Mouse (Mus musculus) gastrocnemius, postnatal 36 days (tissue): ENCODE measurements around the gene Setdb1. TPM values are rescaled to one million over a fixed set of nuclear protein-coding genes. Genes with fewer than 3 reads are reported as not detected.
"Not testable (repeated sequence)": the region's sequence is repeated elsewhere in the genome, so short reads cannot be mapped to it uniquely, and the experiment has no call there.

Experiments
- DNase-seq, 2 experiments: peaks; one replicate each; pipeline ENCODE4 v3.0.0; 2022
- intact Hi-C: fragments of 180-260 bp; cut with DNase I; formaldehyde crosslinking; loops from one replicate; pipeline ENCODE4 v1.15.1; 2025
- long read RNA-seq, 2 experiments: library from polyadenylated mRNA; stranded (forward); transcript quantifications; one replicate each; pipeline ENCODE4 v2.0.0; 2021
- total RNA-seq, 2 experiments: library from RNA; stranded (reverse); gene quantifications; 2 replicates each; pipeline ENCODE4 v1.2.3; 2021

Gene Setdb1
- total RNA-seq, result 10 to 100 TPM in 1 of 2 experiments, 1 to 10 TPM in 1; 9.5 to 10.5 TPM
- long read RNA-seq, experiment 1, full-length matches to known transcripts, result 1 of 17 reads
- long read RNA-seq, experiment 1, partial matches to known transcripts, result 15 of 17 reads
- long read RNA-seq, experiment 1, other reads (novel, unspliced or antisense), result 1 of 17 reads
- long read RNA-seq, experiment 2, partial matches to known transcripts, result 2 of 11 reads
- long read RNA-seq, experiment 2, other reads (novel, unspliced or antisense), result 9 of 11 reads

GRCm38 (mm10) chr3:95356701-95357449 is at the start of gene Setdb1:
Setdb1 (minus strand) TSS chr3:95357202.
- peak; percentile 85 to 93 for DNase-seq
- intact Hi-C loops, result not testable (repeated sequence)

GRCm38 (mm10) chr3:95402741-95403140 is 45.7 kb upstream of the Setdb1 start, which contains the start of gene 4930558C23Rik:
4930558C23Rik (minus strand) TSS chr3:95402841.
- no peak for DNase-seq
- intact Hi-C loops, result no loop called here

DNA sequence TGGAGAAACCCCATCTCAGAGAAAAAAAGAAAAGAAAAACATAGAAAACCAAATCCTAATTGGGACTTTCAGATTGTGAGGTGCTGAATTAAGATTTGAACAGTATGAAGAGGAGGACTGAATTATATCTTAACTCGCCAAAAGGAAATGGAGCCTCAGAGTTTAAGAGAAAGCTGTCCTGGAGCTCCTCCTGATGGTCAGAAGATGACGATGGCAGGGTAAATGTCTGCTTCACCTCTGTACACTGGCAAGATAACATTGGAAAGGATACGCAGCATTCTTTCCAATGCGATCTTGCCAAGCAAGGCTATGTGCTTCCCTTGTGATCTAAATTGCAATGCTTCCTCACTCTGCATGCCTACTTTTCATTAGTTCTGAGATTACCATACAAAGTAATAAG is 37.4 kb upstream of the Setdb1 start:
- no peak for DNase-seq
- intact Hi-C loops, result loop anchor here (5.0 kb wide), 1 partner anchor 82 kb away; the partner anchor contains the start of gene Cers2

GRCm38 (mm10) chr3:95385401-95386075 is 28.5 kb upstream of the Setdb1 start:
- DNase-seq, result no peak
- intact Hi-C loops, result no loop called here

DNA sequence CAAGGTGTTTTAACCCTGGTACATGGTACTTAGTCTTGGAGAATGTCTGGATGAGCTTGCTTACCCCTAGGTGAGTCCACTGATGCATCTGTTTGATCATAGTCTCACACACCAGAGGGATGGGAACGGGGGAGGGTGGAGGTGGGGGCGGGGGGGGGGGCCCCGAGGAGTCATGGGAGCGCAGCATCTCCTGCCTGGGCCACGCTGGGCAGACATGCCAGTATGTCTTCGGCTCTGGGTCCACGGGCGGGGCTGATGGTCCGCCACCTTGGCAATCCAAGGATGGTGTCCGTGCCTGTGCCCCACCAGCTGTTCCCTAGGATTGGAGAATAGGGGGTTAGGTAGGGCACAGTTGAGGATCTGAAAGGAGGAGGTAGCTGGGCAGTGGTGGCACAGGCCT is 16.2 kb upstream of the Setdb1 start:
- no peak for DNase-seq
- intact Hi-C loops, result no loop called here

- intact Hi-C loops, result no loop called here
- no peak for DNase-seq
These were observed 13.1 kb upstream of the Setdb1 start for GRCm38 (mm10) chr3:95370101-95370500.

DNA sequence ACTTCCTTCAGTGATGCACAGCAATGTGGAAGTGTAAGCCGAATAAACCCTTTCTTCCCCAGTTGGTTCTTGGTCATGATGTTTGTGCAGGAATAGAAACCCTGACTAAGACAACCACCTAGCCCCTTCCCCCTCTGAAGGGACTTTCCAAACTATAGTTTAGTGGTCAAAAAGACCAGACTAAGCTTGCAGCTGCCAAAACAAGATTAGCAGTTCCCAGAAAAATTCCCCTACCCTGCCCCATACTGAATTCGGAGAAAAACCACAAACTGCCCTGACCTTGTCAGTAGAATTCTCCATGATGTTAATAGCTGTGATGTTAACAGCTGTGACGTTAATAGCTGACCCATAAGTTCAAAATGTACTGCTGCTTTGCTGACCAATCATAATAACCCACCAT is 3.3 kb upstream of the Setdb1 start:
- DNase-seq, intact Hi-C loops: not testable (repeated sequence)

DNA sequence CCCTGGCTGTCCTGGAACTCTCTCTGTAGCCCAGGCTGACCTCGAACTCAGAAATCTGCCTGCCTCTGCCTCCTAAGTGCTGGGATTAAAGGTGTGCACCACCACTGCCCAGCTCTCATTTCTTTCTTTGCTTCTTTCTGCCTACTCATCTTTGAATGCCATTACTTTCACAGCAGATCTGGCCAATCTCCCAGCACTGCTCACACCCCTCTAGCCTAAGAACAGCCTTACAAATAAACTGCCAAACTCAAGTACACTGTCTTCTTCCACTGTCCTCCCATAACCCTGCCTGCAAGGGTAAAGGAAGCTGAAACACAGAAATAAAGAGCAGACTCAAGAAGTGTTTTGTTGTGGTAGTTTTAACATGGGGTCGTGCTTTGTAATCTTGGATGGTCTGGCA is 744 bp upstream of the Setdb1 start:
- intact Hi-C loops, result no loop called here

DNA sequence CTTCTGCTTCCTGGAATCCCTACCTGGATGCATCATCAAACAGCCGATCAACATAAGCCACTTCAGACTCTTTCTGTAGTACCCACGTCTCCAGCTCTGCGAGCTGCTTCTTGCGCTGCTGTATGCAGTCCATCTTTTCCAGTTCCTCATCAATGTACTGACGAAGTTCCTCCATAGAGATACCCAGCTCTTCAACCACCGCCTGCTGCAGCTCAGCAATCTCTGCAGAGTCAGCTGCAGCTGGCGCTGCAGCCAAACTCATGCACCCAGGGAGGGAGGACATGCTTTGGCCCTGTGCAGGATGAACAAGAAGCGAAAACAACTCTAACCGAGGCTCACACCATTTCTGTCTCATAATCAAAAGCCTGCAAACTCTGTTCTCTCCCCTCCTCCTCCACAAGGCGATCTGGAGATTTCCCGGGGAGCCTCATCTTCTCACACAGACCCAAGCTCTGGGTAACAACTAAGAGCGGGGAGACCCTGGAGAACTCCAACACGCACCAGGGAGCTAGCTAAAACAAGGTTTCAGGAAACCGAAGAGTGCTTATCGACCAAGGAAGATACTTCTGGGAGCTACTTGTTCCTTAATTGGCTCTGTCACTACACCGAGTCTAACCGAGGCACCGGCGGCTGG is 974 bp downstream of the Setdb1 start:
- intact Hi-C loops, DNase-seq: not testable (repeated sequence)

More for the DNA sequence above, 744 bp upstream of the Setdb1 start:
- DNase-seq, result no peak

GRCm38 (mm10) chr3:95349491-95349890 is 7.5 kb downstream of the Setdb1 start:
- no peak for DNase-seq
- intact Hi-C loops, result loop anchor here (2.0 kb wide), 1 partner anchor 101 kb away; no protein-coding TSS in a partner anchor

DNA sequence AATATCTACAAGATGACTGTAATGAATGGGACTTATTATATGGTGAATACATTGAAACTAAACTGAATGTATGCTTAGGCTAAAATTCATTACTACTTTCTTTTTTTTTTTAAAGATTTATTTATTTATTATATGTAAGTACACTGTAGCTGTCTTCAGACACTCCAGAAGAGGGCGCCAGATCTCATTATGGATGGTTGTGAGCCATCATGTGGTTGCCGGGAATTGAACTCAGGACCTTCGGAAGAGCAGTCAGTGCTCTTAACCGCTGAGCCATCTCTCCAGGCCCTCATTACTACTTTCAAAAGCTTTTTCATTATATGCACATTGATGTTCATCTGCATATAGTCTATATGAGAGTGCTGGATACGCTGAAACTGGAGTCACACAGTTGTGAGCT is 8.7 kb downstream of the Setdb1 start:
- intact Hi-C loops, result loop anchor here (2.0 kb wide), 1 partner anchor 102 kb away; no protein-coding TSS in a partner anchor
- not testable (repeated sequence) for DNase-seq

DNA sequence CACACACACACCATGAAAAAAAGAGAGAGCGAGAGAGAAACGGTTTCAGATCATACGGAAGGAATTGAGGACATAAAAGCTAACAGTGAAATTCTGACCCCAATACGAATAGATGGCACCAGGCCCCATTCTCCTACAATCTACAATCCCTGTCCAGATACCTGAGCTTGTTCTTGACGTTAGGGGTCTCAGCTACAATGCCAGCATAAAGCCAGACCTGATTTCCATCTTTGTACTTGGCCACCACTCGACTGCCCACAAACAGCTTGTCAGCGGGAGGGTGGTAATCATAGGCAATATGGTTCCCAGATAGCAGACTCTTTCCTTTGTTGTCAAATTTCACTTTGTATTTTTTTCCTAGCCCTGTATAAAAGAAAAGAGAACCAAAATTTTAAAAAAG is 10.5 kb downstream of the Setdb1 start:
- no peak for DNase-seq
- intact Hi-C loops, result no loop called here

GRCm38 (mm10) chr3:95343356-95344000 is 13.5 kb downstream of the Setdb1 start:
- intact Hi-C loops, DNase-seq: not testable (repeated sequence)

GRCm38 (mm10) chr3:95338251-95338650 is 18.8 kb downstream of the Setdb1 start:
- intact Hi-C loops, result loop anchor here (10.0 kb wide), 1 partner anchor 497 kb away; no protein-coding TSS in a partner anchor
- no peak for DNase-seq

GRCm38 (mm10) chr3:95337345-95337744 is 19.7 kb downstream of the Setdb1 start:
- DNase-seq, result no peak
- intact Hi-C loops, result loop anchor here (10.0 kb wide), 1 partner anchor 497 kb away; no protein-coding TSS in a partner anchor

DNA sequence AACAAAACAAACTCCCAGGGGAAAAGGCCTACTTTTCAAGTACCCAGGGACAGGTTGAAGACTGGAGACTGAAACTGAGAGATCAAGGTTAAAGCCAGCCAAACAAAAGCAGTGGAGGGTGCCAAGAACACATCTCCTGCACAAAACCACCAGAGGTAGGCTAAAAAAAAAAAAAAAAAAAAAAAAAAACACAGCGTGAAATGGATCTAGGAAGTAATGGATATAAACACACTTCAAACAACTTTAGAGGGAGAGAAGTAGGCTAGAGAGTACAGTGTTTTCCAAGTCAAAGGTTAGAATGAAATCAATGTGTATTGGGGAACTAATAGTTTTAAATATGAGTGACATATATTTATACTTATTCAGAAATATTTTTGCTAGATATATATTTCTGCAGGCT is 25.5 kb downstream of the Setdb1 start:
- intact Hi-C loops, result loop anchor here (10.0 kb wide), 1 partner anchor 503 kb away; no protein-coding TSS in a partner anchor
- no peak for DNase-seq

DNA sequence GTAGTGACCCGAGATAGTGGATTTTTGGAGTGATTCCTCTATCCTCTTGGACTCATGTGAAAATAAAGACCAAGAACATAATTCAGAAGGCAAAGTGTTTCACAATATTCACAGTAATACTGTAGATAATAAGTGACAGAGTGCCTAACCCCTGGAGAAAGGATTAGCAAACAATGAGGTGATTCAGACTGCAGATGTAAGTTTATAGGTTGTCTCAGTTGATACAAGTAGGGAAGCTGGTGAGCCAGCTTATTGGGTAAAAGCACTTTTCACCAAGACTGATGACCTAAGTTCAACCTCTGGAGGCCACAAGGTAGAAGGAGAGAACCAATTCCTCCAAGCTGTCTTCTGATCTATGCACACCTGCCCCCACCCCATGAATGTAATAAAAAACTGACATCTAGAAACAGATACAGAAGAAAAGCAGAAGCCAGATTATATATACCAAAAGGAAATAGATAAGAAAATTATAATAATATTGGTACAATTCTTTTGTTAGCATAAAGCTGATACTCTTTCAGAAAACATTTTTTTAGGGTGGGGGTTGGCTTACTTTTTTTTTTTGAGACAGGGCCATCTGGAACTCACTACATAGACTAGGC is 28.1 kb downstream of the Setdb1 start:
- DNase-seq, result no peak
- intact Hi-C loops, result no loop called here

GRCm38 (mm10) chr3:95324454-95325144 is 32.4 kb downstream of the Setdb1 start:
- DNase-seq, result no peak
- intact Hi-C loops, result no loop called here

- intact Hi-C loops, result no loop called here
- DNase-seq, result no peak
These were observed 33.6 kb downstream of the Setdb1 start for GRCm38 (mm10) chr3:95323429-95323828.
